Mouse (Mus musculus) kidney, embryonic 14.5 days (tissue): ENCODE measurements around the gene Sctr. TPM values are rescaled to one million over a fixed set of nuclear protein-coding genes. Genes with fewer than 3 reads are reported as not detected.

Source experiments
- ATAC-seq: fragments of 200-750 bp; cut with Nextera tagmentation; 2 replicates; pipeline ENCODE4 v1.8.0; 2017; ENCODE audit warnings: moderate number of reproducible peaks, mild to moderate bottlenecking, moderate TSS enrichment, moderate library complexity; ENCODE audit not compliant: low FRiP score, low TSS enrichment
- H3K27ac ChIP-seq: fragments of 300-500 bp; sonication (generic); 2 replicates; pipeline ENCODE4 v1.5.1; 2014; ENCODE audit warnings: low read depth, mild to moderate bottlenecking, low read length, moderate library complexity, mixed read lengths
- H3K27me3 ChIP-seq: fragments of 300-500 bp; sonication (generic); 2 replicates; pipeline ENCODE4 v1.6.1; 2014; ENCODE audit warnings: mild to moderate bottlenecking, low read length; ENCODE audit not compliant: control insufficient read depth, insufficient read depth
- H3K36me3 ChIP-seq: fragments of 300-500 bp; sonication (generic); 2 replicates; pipeline ENCODE4 v1.6.1; 2014; ENCODE audit warnings: low read length, mixed read lengths; ENCODE audit not compliant: control insufficient read depth, insufficient read depth
- H3K4me1 ChIP-seq: fragments of 300-500 bp; sonication (generic); 2 replicates; pipeline ENCODE4 v1.6.1; 2014; ENCODE audit warnings: low read length, mixed read lengths; ENCODE audit not compliant: control insufficient read depth, insufficient read depth
- H3K4me2 ChIP-seq: fragments of 300-500 bp; sonication (generic); replicated peaks from 2 replicates; pipeline ENCODE4 v1.6.1; 2014; ENCODE audit warnings: low read depth, mild to moderate bottlenecking, low read length
- H3K4me3 ChIP-seq: fragments of 300-500 bp; sonication (generic); 2 replicates; pipeline ENCODE4 v1.5.1; 2014; ENCODE audit warnings: mild to moderate bottlenecking, low read length
- H3K9ac ChIP-seq: fragments of 300-500 bp; sonication (generic); 2 replicates; pipeline ENCODE4 v1.6.1; 2014; ENCODE audit warnings: low read depth, mild to moderate bottlenecking, low read length, moderate library complexity
- H3K9me3 ChIP-seq: fragments of 300-500 bp; sonication (generic); 2 replicates; pipeline ENCODE4 v1.6.1; 2016; ENCODE audit warnings: low read length; ENCODE audit not compliant: control insufficient read depth
- WGBS: fragments of 180-500 bp; shearing (Covaris S2); extraction: QIAGEN DNeasy Blood & Tissue Kit; methylation state at CpG from one replicate; pipeline ENCODE4 v1.1.7; 2014; 5-methylcytosine and 5-hydroxymethylcytosine counted together
- polyA plus RNA-seq: library from polyadenylated mRNA; unstranded; fragments of >200 nt; fragmentation: Nextera tagmentation; extraction: Ambion mirVana; gene quantifications from 2 replicates; pipeline ENCODE4 v1.2.1, GENCODE M21; 2014

Sctr gene
- polyA plus RNA-seq, 1 experiment from 2014 or later = 0.34 TPM

GRCm38 (mm10) chr1:120070168-120070567 is 63.5 kb downstream of the Sctr start:
- 31% methylated on average over 6 of the region's 6 CpGs for WGBS
- no peak overlapping the region for H3K4me3 ChIP-seq
- H3K4me2 ChIP-seq = no peak overlapping the region
- H3K27ac ChIP-seq = no peak overlapping the region
- H3K27me3 ChIP-seq = no peaks in the 10 kb centered on the region
- H3K36me3 ChIP-seq = no peaks in the 10 kb centered on the region
- no peaks in the 10 kb centered on the region for H3K9me3 ChIP-seq
- peaks cover 19% of the 10 kb centered on the region for H3K4me1 ChIP-seq
- no peak overlapping the region for H3K9ac ChIP-seq
- ATAC-seq = no peak

- H3K9me3 ChIP-seq = no peaks in the 10 kb centered on the region
- no peak overlapping the region for H3K9ac ChIP-seq
- H3K27me3 ChIP-seq = no peaks in the 10 kb centered on the region
- ATAC-seq = no peak
- WGBS = 90% methylated on average over 4 of the region's 4 CpGs
- no peak overlapping the region for H3K27ac ChIP-seq
- H3K4me1 ChIP-seq = peaks cover 19% of the 10 kb centered on the region
- no peak overlapping the region for H3K4me3 ChIP-seq
- no peaks in the 10 kb centered on the region for H3K36me3 ChIP-seq
- no peak overlapping the region for H3K4me2 ChIP-seq
Measured at GRCm38 (mm10) chr1:120071133-120071532, 64.4 kb downstream of the Sctr start.

- Histone ChIP-seq H3K36me3 (no peaks in the 10 kb centered on the region), H3K4me2 (peak overlapping the region; percentile 91), H3K27ac (peak overlapping the region; percentile 43; the same call in 1 of the 2 replicates), H3K4me3 (peak overlapping the region; percentile 37), H3K9ac (peak overlapping the region; percentile 50; the same call in 1 of the 2 replicates), H3K27me3 (no peaks in the 10 kb centered on the region), H3K9me3 (no peaks in the 10 kb centered on the region), H3K4me1 (peaks cover 19% of the 10 kb centered on the region)
- WGBS = 8% methylated on average over 16 of the region's 16 CpGs
- no peak for ATAC-seq
Measured at GRCm38 (mm10) chr1:120072900-120073299, 66.2 kb downstream of the Sctr start.

GRCm38 (mm10) chr1:120073519-120074306 is 67.0 kb downstream of the Sctr start, which contains the start of gene Tmem37:
TSS of gene Tmem37 (minus strand) at chr1:120074074.
- peak; percentile 91 for ATAC-seq
- Histone ChIP-seq H3K4me1 (peaks cover 19% of the 10 kb centered on the region), H3K27me3 (no peaks in the 10 kb centered on the region), H3K4me2 (peak within 1 kb of the TSS; percentile 91), H3K4me3 (peak within 1 kb of the TSS; percentile 37), H3K9me3 (no peaks in the 10 kb centered on the region), H3K36me3 (no peaks in the 10 kb centered on the region), H3K9ac (peak within 1 kb of the TSS; percentile 50), H3K27ac (peak within 1 kb of the TSS; percentile 43)
- 2% methylated on average over 40 of the region's 40 CpGs for WGBS

- H3K36me3 ChIP-seq = no peaks in the 10 kb centered on the region
- H3K4me3 ChIP-seq = no peak overlapping the region
- peak; percentile 53 for ATAC-seq
- H3K4me1 ChIP-seq = peaks cover 19% of the 10 kb centered on the region
- peak overlapping the region; percentile 43 for H3K27ac ChIP-seq
- 12% methylated on average over 4 of the region's 4 CpGs for WGBS
- peak overlapping the region; percentile 50; the same call in 1 of the 2 replicates for H3K9ac ChIP-seq
- H3K4me2 ChIP-seq = peak overlapping the region; percentile 91
- H3K27me3 ChIP-seq = no peaks in the 10 kb centered on the region
- no peaks in the 10 kb centered on the region for H3K9me3 ChIP-seq
Measured at GRCm38 (mm10) chr1:120074307-120074702, 67.6 kb downstream of the Sctr start.

- WGBS = 82% methylated on average over 4 of the region's 4 CpGs
- H3K9ac ChIP-seq = no peak overlapping the region
- H3K4me3 ChIP-seq = no peak overlapping the region
- H3K27ac ChIP-seq = no peak overlapping the region
- ATAC-seq = no peak
- no peaks in the 10 kb centered on the region for H3K36me3 ChIP-seq
- H3K27me3 ChIP-seq = no peaks in the 10 kb centered on the region
- H3K4me2 ChIP-seq = no peak overlapping the region
- H3K9me3 ChIP-seq = no peaks in the 10 kb centered on the region
- peaks cover 19% of the 10 kb centered on the region for H3K4me1 ChIP-seq
Measured at GRCm38 (mm10) chr1:120074931-120075330, 68.2 kb downstream of the Sctr start.

- H3K4me3 ChIP-seq = no peak overlapping the region
- H3K27me3 ChIP-seq = no peaks in the 10 kb centered on the region
- no peaks in the 10 kb centered on the region for H3K9me3 ChIP-seq
- WGBS = 78% methylated on average over 5 of the region's 5 CpGs
- no peak overlapping the region for H3K27ac ChIP-seq
- H3K4me1 ChIP-seq = peaks cover 19% of the 10 kb centered on the region
- no peak overlapping the region for H3K4me2 ChIP-seq
- ATAC-seq = no peak
- H3K36me3 ChIP-seq = no peaks in the 10 kb centered on the region
- H3K9ac ChIP-seq = no peak overlapping the region
Measured at GRCm38 (mm10) chr1:120075507-120075906, 68.8 kb downstream of the Sctr start.

- ATAC-seq = no peak
- no peaks in the 10 kb centered on the region for H3K36me3 ChIP-seq
- H3K4me1 ChIP-seq = peaks cover 17% of the 10 kb centered on the region
- no peaks in the 10 kb centered on the region for H3K9me3 ChIP-seq
- no peak overlapping the region for H3K9ac ChIP-seq
- H3K4me2 ChIP-seq = no peak overlapping the region
- H3K4me3 ChIP-seq = no peak overlapping the region
- H3K27me3 ChIP-seq = no peaks in the 10 kb centered on the region
- no peak overlapping the region for H3K27ac ChIP-seq
- WGBS = 27% methylated on average over 9 of the region's 9 CpGs
Measured at GRCm38 (mm10) chr1:120077746-120078410, 71.2 kb downstream of the Sctr start.

- Histone ChIP-seq H3K27ac (no peak overlapping the region), H3K9me3 (no peaks in the 10 kb centered on the region), H3K4me3 (no peak overlapping the region), H3K4me2 (no peak overlapping the region), H3K4me1 (0 out of 2 replicates have a peak, but pooled peaks cover 7% of the 10 kb centered on the region), H3K27me3 (no peaks in the 10 kb centered on the region), H3K36me3 (no peaks in the 10 kb centered on the region), H3K9ac (no peak overlapping the region)
- WGBS = 95% methylated on average over 1 of the region's 1 CpGs
- no peak for ATAC-seq
Measured at GRCm38 (mm10) chr1:120080632-120081031, 73.9 kb downstream of the Sctr start.
